Mouse (Mus musculus): ENCODE results near the gene Dnajc7. TPM values are rescaled to one million over a fixed set of nuclear protein-coding genes. Genes with fewer than 3 reads are reported as not detected.
"Not testable (repeated sequence)": the region's sequence is repeated elsewhere in the genome, so short reads cannot be mapped to it uniquely, and the experiment has no call there.

The Dnajc7 gene
- total RNA-seq, 2 experiments from 2014 or later, result 223 to 252 TPM

DNA sequence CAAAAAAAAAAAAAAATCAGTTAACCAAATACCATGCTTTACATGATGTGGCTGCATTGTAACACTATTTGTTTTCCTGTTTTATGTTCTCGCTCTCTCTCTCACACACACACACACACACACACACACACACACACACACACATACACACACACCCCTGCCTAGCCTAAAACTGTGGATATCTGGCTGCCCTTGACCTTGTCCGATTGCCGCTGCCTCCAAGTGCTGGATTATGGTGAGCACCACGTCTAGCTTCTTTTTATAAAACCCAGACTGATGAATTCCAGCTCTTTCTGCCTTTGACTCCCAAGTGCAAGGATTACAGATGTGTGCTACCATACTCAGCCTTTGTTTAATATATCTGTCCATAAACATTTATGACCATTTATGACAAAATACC is 2.5 kb downstream of the Dnajc7 start:
- DNase-seq (ENCODE audit: low spot score in 2 of 2), result no peak

DNA sequence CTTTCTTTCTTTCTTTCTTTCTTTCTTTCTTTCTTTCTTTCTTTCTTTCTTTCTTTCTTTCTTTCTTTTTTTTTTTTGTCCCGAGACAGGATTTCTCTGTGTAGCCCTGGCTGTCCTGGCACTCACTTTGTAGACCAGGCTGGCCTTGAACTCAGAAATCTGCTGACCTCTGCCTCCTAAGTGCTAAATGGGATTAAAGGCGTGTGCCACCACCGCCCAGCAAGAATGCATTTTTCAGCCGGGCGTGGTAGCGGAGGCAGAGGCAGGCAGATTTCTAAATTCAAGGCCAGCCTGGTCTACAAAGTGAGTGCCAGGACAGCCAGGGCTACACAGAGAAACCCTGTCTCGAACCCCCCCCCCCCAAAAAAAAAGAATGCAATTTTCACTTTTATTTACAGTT is 3.1 kb downstream of the Dnajc7 start:
- not testable (repeated sequence) for DNase-seq (ENCODE audit: low spot score in 2 of 2)

DNA sequence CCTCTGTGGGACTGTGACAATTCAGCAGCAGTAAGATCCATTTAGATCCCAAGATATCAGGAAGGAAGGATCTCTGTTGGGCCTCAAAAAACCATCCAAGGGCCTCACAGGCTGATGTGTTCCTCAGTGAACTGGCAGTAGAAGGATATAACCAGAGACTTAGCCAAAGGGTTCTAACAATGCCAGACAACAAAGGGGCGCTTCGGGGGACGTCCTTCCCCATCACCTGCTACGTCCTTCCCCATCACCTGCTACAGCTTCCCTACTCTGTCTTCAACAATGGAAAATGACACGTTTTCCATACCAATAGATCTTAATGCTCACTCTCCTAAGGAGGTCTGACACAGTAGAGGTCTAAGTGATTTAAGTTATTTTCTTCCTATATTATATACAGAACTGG is 3.6 kb downstream of the Dnajc7 start:
- DNase-seq (ENCODE audit: low spot score in 2 of 2), result no peak

DNA sequence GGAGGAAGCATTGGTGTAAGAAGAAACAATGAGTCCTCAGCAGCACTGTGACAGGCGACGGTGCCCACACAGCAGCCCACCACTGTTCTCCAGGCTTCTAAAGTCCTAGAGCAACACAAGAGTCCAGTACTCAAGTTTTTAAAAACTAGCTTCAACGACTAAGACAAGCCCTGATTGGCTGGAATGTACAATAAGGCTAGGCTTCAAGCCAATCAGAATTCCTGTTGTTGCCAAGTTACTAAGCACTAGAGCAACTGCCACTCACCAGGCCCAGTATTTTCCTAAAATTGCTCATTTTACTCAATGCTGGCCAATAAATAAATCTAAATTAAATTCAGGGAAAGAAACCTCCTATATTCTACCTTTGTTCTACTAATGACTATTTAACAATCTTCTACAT is 6.7 kb downstream of the Dnajc7 start:
- DNase-seq (ENCODE audit: low spot score in 2 of 2), result peak in 1 of 2 experiments; percentile 49

DNA sequence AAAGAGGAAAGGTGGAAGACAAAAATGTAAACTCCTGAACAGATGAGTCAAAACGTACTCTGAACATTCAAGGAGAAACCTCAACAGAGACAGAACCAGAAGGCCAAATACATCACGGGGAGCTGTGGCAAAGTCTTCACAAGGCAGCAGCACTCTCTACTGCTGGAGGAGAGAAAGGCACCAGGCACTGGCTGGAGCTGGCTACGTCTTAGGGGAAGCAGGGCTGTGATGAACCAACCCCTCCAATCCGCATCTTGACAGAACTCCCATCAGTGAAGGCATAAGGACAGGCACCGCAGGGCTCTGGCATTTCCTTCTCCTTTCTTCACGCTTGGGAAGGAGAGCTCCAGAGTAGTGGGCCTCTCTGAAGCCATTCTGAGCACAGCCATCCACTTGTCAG is 8.3 kb downstream of the Dnajc7 start:
- no peak for DNase-seq (ENCODE audit: low spot score in 2 of 2)

DNA sequence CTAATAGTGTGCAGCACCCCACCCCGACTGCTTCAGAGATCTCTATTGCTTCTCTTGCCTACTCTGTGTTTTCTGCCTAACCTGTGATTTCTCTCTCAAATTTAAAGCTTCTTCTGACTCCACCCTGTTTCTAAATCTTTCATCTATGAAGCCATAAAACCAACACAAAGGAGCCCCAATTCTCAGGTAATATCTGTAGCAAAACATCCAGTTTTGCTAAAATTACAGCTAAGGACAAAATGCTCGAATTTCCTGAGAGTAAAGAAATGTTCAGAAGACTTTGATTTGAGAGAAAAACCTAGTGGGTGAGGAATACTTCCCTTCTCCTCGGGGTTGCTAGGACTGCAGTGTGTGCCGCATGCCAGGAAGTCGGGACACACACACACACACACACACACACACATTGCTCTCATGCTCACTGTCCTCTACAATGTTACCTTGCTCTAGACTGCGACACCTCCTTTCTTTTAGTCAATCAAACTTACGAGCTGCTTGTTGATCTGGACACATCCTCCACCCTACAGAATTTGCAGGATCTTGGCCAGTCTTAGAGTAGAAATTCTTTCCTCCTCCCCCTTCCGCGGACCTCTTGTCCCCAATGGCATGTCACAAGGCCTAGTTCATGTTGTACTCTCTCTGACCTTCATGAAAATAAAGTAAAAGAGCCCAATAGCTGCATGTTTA is 9.8 kb downstream of the Dnajc7 start:
- DNase-seq (ENCODE audit: low spot score in 2 of 2), result no peak

DNA sequence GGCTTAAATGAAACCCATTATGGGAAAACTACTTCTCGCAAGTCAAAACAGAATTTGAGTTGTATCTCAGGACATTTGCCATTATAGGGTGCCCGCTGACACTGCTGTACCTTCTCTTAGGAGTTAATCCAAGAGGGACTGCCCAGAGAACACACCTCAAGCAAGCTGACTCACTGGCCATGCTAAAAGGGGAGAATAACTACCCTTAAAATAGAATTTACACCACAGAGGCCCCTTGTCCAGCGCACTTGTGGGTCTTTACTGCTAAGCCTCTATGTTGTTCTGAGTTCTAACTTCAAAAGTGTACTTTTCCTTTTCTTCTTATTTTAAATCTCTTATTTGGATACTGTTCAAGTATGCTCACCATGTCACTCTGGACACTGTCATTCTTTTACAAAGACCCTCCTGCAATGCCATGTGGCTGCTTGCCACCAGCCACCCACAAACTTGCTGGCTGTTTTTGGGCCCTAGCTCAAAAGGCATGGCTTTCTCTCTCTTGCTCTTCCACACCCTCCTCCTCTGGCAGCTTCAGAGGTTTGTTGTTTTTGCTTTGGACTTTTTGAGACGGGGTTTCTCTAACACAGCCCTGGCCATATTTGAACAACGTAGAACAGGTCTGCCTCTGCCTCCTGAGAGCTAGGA is 10.5 kb downstream of the Dnajc7 start:
- DNase-seq (ENCODE audit: low spot score in 2 of 2), result no peak

DNA sequence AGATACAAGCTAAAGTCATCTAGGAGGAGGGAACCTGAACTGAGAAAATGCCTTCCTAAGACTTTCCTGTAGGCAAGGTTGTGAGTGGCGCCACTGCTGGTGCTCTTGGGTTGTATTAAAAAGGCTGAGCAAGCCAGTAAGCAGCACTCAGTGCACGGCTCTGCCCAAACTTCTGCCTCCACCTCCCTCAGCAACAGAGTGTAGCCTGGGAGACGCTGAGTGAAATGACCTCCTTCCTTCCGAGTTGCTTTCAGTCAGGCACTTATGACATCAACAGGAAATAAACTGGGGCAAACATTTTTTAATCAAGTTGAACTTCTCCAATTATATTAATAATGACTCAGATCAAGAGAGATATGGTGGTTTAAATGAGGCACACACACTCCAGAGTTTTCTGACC is 11.2 kb downstream of the Dnajc7 start:
- DNase-seq (ENCODE audit: low spot score in 2 of 2), result no peak

DNA sequence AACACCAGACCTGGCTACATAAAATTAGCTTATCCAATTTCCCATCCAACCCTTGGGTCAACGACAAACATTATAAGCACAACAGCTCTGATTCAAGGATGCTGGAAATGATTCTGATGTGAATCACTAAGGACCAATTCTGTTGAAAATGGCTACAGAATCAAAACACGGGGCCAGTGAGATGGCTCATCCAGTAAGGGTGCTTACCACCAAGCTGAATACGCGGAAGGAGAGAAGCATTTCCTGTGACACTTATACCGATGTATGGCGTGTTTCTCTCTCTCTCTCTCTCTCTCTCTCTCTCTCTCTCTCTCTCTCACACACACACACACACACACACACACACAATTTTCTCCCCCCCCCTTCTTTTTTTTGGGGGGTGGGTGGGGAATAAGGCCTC is 12.8 kb downstream of the Dnajc7 start:
- DNase-seq (ENCODE audit: low spot score in 2 of 2), result no peak

DNA sequence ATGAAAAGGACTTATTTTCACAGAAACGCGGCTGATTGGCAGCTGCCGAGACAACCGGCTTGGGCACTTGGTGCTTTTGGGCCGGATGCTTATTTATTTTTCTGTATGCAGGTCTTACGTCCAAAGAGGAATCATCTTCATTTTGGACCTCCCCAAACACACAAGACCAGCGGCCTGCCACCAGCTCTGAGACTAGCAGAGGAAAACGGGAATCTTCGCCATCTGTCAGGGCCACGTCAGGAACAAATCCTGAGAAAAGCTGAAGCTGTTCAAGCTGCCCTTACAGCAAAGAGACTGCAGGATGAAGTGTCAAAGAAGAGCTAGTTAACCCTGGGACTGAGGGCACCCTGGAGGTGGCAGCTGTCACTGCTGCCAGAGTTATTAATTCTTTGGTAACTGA is 14.5 kb downstream of the Dnajc7 start:
- no peak for DNase-seq (ENCODE audit: low spot score in 2 of 2)

DNA sequence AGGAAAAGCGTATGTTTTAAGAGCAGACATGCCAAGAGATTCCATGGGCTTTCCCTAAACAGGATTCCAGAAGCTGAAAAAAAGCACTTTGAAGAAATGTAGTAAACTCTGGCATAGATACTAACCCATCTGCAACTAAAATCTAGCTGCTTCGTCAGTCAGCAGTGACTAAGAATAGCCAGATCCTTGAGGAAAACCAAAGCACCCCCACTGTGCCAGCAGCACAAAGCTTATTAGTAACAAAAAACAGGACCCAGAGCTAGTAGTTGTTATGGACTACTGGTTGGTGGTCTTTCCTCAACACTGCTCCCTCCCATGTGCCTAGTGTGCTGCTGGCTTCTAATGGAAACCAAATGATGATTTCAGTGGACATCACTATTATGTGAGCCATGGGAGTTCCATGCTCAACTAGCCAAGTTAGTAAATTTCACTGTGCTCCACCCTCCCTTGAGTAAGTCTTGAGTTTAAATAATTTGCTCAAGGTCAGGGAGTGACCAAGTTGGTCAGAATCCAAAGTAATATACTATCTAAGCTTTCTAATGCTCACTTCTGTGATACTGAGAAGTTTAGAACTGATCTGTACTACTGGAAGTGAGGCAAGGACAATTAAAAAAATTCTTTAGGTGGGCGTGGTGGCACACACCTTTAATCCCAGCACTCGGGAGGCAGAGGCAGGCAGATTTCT is 15.5 kb downstream of the Dnajc7 start:
- no peak for DNase-seq (ENCODE audit: low spot score in 2 of 2)

DNA sequence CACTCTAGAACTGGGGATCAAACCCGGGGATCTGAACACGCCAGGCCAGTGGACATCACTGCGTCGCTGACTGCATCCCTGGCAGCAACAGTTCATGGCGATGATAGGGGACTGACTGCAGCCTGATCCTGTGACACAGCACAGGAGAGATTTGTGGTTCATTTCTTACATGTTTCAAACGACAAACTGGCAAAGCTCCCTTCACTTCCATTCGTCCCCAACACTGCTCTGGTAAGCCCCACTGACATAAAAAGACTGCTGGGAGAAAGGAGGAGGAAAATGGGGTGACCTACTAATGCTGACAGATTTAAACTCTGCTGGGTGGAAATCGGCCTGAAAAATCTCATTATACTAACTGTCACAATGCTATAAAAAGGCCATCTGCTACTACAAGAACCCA is 16.2 kb downstream of the Dnajc7 start:
- no peak for DNase-seq (ENCODE audit: low spot score in 2 of 2)

DNA sequence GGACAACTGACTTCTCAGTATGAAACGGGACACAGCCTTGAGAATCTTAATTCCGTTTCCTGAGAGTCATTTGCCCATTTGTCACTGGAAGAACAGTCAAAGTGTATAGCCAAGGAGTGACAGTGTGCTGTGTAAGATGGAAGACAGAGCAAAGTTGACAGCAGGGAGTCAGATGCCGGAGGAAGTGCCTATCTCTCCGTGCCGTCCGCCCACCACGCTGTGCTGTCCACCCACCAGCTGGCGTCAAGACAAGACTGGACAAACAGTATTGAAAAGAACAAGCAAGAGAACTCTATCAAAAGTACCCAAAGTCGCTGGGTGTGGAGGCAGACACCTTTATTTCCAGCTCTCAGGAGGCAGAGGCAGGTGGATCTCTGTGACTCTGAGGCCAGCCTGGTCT is 16.8 kb downstream of the Dnajc7 start:
- no peak for DNase-seq (ENCODE audit: low spot score in 2 of 2)

DNA sequence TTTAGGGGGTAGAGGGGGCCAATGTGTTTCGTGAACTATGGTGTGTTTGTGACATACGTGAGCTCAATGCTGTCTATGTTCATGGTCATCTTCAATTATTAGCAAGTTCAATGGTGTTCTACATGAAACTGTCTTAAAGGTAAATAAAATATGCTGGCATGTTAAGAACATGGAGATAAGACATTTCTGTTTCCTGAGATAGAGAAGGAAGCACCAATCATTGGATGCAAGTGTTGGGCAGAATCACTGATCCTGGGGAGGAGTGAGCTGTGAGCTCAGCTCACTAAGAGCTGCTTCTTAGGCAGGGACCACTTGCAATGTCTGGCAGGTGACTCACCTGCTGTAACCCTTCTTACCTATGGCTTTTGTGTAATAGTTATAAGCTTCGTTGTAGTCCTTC is 18.6 kb downstream of the Dnajc7 start:
- no peak for DNase-seq (ENCODE audit: low spot score in 2 of 2)

DNA sequence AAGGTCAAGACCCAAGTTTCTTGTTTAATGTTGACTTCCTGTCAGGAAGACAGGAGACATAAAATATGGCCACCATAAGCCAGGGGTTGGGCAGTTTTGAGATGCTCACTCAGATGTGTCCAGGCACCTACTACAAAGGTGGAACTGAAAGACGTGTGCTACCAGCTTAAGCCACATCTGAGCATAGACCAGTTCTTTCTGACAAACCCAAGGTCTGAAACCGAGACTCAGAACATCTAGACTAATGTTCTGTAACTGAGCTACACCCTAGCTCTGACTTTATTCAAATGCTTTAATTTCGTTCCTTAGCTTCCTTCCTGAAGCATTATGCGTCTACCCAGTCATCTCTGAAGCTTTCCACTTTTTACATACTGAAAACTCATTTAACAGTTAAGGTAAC is 21.9 kb downstream of the Dnajc7 start:
- DNase-seq (ENCODE audit: low spot score in 2 of 2), result no peak

DNA sequence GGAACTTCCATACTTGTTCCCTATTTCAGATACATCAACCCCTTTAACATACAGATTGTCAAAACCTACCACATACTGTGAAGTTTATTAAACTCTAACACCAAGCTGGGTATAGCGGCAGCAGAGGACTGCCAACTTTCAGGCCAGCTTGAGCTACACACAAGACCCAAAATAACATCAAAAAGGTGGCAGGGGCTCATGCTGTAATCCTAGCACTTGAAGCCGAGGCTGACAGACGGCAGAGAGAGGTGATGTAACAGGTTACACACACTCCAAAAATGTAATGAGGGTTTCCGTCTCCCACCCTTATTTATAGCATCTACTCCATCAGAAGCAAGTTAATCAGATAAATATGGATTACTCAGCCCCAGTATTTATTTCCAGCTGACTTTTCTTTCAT is 24.4 kb downstream of the Dnajc7 start:
- no peak for DNase-seq (ENCODE audit: low spot score in 2 of 2)

DNA sequence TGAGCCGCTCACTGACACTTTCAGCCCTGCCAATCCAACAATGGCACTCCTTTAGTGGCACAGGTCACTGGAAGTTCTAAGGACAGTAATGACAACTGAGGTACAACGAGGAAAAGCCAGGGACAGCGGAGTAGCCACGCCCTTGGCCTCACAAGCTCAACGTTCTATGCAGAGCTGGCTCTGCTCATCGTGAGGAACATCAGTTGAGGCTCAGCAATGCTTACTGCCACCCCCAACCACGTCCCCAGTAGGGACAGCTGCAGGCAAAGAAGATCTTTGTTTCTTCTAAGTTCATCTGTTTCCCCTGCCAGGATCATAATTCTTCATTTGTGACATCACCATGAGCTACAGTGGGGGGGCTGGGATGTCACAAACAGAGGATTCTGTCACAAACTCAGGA is 25.4 kb downstream of the Dnajc7 start:
- no peak for DNase-seq (ENCODE audit: low spot score in 2 of 2)

DNA sequence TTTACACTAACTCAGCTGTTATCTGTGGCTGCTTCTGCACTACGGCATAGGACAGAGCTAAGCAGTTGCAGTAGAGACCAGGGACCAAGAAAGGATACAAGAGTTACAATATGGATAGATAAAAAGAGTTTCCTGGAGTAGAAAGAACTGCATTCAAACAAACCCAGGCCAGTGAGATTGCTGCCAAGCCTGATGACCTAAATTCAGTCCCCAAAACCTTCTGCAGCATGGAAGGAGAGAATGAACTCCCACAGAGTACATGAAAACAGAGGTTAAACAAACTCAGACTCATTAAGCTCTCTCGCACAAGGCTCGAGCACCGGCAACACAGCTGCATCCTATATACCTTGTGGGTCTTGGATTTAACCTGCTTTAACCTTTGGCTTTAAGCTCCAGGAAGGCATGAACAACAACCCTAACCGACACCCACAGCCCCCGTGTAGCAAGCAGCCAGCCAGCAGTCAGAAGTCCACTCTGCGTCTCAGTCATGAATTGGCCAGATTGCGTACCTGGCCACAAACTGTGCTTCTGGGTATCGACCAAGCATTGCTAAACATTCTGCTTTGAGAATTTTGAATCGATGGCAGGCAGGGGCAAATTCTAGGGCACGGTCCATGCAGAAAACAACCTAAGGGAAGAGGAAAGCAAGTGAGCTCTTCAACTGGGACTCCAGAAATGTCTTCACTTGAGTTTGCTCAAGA is 27.5 kb downstream of the Dnajc7 start:
- DNase-seq (ENCODE audit: low spot score in 2 of 2), result no peak

DNA sequence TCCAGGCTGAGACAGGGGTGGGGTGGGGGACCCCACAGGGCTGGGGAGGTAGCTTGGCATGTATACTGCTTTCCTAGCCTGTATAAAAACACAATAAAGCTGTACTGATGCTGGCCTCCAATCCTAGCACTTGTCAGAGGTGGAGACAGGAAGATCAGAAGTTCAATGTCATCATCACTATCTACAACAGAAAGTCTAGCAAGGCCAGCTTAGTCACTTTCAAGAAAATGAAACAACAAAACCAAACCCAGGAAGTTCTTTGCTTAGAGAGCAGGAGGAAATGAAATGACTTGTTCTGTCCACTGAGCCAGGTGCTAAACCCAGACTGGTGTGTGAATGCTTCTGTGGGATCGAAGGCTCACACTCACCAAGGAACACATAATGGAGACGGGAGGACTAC is 31.5 kb downstream of the Dnajc7 start:
- DNase-seq (ENCODE audit: low spot score in 2 of 2), result no peak

DNA sequence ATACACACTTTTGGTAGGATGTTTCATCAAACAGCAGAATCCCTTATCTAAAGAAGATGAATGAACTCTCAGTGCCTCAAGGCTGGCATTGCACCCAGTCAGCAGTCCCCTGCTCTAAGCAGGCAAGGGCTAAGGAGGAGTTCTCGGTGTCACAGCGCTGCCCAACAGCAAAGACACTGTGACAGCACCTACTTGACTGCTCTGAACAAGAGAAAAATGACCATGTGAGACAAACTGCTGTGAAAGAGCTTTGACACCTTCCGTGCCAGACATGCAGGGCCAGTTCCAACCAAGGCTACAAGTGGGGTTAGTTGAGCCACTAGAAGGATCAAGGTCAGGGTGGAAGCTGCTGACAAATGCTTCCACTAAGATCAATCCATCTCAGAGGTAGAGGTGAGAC is 34.8 kb downstream of the Dnajc7 start:
- no peak for DNase-seq (ENCODE audit: low spot score in 2 of 2)

DNA sequence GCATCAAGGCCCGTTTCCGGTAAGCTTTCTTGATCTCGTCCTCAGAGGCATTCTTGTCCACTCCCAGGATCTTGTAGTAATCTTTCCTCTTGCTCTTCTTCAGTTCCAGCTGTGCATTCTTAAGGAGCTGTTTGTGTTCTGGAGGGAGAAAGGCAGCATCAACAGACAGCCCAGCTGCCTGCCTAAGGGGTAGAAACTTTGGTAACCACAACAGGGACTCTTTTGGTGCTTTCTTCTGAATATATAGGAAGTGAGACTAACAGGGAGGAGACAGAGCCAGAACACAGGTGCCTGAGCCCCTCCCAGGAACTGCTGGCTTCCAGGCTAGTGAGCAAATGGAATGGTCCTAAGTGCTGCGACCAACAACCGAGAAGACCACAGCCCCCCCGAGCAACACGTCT is 35.4 kb downstream of the Dnajc7 start:
- DNase-seq (ENCODE audit: low spot score in 2 of 2), result no peak

DNA sequence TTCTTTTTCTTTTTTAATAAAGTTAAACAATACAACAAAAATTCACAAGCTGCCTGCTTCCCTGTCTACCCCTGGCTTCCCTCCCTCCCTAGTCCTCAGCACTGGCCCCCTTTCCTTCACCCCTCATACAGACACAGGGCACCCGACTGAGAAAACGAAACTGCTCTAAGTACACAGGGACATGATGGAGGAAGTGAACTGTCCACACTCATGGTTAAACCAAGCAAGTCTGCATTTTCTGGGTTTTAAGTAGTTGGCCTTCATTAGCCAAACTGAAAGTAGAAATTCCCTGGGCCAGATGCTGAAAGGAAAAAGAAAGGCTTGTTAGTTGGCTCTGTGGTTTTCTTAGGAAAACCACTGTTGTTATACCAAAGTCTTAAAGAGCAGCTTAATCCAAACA is 37.1 kb downstream of the Dnajc7 start:
- no peak for DNase-seq (ENCODE audit: low spot score in 2 of 2)
